Mouse (Mus musculus): ENCODE measurements around the gene Exosc1.

Gene Exosc1

DNA sequence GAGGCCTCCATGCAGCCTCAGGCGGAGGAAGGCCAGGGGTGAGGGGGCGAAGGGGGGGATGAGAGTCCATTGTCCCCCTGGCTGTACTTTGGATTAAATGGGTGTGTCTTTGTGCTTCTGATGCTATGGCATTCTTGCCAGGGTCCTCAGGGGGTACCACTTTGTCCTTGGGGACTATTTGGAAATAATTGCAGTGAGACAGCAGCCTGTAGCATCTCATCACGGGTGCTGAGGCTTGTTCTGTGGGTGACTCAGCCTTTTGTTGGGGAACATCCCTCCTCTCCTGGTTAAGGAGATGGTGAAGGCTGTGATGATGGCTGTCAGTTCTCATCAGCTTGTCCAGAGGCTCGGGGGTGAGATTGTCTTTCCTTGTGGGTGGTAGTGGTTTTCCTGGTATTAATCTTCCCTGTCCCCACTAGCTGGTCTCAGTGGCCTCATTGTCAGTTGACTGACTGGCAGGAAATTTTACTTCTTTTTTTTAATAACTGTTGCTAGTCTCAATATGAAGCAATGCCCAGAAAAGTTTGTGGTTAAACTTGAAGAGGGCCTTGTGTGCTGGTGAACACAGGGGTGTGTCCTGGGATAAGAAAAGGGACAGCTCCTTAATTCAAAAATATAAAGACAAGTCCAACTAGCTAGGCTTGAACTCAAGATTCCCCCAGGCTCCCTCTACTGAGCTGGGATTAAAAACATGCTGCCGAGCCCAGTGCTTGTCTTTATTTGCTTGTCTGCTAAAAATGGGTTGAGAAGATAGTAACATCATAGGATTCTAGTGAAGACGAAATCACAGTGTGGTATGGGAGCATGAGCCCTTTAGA lies 19.2 kb downstream of the Exosc1 start:
- no peak for DNase-seq

DNA sequence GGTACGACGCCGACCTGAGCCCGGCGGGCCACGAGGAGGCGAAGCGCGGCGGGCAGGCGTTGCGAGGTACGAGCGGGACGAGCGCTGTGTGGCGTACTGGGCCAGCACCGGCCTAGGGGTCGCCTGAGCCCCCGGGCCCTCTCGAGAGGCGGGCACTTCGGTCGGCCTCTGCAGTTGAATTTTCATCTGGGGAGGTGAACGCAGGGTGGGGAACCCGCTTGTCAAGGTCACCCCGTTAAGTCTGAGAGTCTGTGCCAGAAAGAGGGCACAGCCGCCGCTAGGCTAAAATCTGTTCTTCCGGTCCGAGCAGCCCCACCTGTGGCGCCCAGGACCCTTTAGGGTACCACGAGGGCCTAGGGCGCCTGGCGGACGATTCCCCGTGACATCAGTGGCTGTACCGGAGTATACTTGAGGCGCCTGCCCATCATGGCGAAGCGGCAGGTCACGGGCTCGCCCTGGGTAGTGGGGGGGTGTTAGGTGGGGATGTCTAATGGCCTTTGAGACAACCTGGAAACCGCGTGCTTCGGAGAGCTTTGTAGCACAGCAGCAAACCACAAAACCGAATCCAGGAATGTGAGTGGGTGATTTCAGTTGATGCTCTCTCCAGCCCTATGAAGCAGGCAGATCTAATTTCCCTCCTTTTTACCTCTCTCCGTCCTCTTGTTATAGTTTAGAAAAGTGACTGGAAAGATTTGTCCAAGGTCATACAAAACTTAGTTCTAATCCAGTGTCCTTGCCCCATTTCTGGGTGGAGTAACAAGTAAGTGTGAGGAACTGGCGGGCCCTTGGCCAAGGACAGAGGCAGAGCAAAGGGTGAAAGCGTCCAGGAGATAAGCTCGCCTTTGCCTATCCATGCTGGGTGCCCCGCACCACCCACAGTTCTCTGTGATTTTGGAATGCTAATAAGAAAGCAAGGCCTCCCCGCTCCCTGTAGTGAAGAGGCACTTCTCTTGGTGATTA lies 20.8 kb downstream of the Exosc1 start:
- peak; percentile 32 for DNase-seq

DNA sequence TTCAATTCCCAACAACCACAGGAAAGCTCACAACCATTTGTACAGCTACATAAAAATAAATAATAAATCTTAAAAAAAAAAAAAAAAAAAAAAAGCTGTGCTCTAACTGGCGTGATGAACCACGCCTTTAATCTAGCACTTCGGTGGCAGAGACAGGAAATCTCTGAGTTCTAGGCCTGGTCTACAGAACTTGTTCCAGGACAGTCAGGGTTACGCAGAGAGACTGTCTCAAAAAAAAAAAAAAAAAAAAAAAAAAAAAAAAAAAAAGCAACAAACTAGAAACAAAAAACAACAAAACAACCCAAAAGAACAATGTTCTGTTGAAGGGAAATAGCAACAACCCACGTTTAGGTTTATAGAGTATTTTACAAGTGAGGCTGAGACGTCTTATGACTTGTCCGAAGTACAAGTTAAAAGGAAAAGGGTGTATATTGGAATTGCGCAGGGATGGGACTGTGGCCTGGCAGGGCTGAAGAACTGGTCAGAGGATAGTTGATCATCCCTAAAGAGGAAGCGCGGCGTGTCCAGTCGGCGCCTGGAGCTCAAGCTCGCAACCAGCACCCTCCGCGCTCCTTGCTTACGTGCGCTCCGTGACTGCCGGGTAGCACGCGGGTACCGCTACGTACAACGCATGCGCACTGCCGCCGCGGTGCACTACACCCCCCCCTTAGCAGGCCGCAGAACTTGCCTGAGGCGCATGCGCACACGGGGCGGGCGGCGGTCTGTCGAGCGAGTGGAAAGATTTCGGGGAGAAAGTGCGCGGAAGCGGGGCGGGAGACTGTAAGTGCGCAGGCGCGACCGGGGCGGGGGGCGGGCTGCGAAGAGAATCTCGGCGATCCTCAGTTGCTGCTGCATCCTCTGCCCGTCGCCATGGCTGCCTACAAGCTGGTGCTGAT lies 21.8 kb downstream of the Exosc1 start, which contains the start of gene Pgam1:
Pgam1 (plus strand) TSS at position 746 of the 896 bp plus-strand sequence.
- peak; percentile 99 for DNase-seq

DNA sequence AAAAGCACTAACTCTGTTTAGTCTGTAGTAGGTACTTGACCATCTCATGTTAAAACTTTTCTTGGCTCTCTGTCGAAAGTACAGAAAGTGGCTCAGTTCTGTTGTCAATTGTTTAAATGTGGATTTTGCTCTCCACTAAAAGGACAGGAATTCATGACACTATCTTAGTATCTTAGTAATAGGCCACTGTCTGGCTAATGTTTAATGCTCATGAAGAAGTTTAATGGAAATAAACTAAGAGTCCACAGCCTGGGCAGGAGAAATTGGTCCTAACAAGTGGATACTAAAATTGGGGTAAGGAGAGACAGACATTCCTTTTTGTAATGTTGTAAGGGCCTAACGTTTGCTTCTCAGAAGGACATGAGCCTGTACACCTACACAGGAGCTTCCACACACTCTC lies 22.8 kb downstream of the Exosc1 start:
- no peak for DNase-seq

DNA sequence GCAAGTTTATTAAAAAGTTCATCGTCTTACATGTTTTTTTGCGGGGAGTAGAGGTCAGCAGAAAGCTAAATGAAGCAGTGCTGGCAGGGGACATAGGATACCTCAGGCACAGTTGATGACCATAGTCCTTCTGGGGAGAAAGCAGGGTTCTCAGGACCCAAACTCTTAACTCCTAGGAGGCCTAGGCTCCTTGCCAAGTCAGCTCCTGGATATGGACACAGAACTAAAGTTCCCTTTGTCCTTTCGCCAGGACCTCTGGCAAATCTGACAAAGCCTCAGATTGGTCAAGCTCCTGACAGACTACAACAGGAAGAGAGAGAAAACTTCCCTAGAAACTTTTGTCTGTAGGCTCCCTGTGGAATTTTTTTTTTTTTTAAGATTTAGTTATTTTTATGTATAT lies 24.5 kb downstream of the Exosc1 start:
- no peak for DNase-seq

DNA sequence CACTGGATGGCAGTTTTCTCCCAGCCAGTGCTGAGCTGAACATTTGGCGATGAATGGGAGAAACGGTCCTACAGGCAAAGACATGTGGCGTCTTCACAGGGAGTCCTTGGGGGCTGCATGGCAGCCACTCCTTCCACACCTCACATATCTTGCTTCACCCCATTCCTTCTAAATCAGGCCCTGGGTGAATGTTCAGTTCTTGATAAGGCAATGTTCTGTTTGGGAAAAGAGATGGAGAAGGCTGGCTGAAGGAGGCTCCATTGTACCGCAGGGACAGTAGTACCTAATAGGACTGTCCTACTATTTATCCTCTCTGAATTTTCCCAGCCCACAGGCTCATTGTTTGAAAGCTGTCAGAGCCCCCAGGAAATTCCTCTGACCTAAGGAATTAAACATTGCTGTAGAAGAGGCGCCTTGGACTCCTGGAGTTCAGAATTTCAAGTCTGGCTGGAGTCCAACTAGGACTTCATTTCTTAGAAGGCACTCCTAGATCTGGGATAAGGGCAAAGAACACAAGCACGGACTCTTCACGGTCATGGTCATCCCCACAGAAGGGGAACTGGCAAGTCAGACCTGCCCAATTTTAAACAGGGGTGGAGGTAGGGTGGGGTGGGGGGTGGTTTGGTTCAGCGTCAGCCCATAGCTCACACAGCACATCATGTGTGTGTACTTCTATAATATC lies 26.0 kb downstream of the Exosc1 start:
- DNase-seq, result no peak

DNA sequence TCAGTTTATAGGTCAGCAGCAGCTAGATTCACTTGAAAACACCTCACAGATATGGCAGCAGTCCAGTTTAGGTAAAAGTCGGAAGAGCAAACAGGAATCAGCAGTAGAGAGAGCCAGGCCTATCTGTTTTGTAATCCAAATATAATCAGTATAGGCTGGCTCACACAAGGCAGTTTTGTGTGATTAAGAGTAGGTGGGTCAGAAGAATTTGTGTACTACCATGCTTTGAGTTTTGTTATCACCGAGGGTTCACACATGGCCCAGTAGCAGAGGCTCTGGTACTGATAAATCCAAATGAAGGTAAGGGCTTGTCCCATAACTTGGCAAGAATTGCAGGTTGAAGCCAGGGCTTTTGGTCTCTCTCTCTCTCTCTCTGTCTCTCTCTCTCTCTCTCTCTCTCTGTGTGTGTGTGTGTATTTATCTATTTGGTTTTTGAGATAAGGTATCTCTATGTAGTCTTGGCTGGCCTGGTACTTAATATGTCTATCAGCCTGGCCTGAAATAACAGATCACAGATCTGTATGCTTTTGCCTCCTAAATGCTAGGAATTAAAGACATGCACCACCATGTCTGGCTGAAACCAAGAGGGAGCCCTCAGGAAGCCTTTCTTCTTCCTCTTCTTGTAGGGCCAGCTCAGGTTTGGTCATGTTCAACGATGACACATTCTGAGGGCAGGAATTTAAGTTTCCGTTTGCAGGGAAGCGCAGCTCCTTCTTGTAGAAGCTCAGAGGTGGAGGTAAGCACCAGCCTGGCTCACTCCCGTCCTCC lies 26.7 kb downstream of the Exosc1 start:
- no peak for DNase-seq

DNA sequence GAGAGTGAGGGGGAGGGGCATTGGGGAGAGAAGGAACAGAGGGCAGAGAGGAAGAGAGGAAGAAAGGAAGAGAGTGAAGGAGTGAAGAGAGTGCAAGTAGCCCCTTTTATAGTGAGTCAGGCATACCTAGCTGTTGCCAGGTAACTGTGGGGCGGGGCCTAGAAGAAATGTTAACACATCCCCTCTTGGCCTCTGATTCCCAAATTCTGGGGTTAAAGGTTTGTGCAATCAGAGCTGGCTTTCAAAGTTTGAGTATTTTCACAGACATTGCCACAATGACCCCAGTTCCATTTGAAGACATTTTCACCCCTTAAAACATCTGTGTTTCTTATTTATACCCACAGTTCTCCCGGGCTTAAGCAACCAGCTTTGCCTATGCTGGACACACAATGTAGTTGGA lies 28.0 kb downstream of the Exosc1 start:
- no peak for DNase-seq

DNA sequence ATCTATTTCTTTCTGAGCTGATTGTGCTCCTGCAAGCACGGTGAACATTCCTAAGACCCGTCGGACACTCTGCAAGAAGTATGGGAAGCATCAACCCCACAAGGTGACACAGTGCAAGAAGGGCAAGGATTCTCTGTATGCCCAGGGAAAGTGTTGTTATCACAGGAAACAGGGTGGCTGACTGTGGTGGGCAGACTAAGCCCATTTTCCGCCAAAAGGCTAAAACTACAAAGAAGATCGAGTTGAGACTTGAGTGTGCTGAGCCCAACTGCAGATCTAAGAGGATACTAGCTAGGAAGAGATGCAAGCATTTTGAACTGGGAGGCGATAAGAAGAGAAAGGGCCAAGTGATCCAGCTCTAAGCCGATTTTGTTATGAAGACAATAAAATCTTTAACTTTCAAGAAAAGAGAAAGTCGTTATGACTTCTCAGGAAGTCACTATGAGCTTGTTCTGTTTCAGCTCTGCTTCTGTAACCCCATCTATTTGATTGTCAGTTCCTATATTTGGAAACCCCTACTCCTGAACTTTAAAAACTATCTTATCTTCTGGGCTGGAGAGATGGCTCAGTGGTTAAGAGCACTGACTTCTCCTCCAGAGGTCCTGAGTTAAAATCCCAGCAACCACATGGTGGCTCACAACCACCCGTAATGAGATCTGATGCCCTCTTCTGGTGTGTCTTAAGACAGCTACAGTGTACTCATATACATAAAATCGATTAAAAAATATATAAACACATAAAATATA lies 30.2 kb downstream of the Exosc1 start:
- no peak for DNase-seq

DNA sequence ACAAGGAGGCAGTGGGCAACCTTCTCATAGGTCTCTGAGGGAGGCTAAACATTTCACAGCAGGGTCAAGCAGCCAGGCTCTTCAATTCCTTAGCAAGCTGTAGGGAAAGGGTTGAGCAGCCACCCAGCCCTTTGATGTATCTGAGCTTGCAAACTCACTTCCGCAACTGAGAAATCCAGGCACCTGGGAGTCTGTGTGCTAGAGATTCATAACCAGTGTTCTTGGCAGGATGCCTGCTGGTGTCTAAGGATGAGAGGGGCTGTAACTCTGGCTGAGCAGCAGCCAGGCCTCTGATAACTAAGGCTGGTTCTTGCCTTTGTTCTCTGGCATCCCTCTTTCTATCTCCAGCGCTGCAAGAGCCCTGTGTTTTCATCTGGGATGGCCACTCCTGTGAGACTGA lies 31.5 kb downstream of the Exosc1 start:
- DNase-seq, result no peak

DNA sequence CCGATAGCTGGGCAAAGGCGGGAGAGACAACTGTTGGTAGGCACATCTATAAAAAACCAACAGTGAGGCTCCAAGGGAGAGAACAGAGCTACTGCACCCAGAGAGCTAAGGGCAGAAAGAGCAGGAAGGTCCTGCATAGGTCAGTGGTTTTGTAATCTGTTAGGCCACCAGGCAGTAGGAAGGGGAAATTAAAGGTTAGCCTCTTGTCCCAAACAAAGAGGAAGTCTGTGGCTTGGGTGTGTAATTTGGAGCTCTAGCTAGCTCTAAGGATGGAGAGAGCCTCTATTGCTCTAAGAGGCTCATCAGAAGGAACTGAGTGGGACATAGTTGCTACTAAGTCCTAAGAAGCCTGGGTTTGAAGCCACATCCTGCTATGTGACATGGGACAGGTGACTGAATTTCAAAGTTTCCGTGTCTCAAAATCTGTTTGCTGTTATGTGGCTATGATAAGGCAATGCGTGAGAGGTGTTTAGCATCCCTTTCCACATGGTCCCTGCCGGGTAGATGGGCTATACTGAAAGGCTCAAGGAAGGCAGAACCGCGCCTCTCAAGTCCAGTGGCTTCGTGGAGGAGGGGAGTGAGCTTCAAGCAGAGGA lies 32.6 kb downstream of the Exosc1 start:
- no peak for DNase-seq

DNA sequence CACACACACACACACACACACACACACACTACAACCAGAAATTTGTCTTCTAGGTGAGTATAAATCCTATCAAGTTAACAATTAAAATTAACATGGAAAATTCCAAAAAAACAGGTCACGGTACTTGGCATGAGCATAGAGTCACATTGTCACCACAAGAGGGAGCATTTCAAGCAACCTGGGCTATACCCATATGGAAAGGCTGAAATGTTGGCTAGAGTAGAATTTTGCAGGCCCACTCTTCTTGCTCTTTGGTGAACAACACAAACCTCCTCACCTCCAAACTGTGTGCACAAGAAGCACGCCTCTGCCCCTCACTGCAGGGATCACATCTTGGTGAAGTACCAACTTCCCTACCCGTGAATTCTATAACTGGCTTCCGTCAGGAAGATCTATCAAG lies 34.4 kb downstream of the Exosc1 start:
- DNase-seq, result no peak

DNA sequence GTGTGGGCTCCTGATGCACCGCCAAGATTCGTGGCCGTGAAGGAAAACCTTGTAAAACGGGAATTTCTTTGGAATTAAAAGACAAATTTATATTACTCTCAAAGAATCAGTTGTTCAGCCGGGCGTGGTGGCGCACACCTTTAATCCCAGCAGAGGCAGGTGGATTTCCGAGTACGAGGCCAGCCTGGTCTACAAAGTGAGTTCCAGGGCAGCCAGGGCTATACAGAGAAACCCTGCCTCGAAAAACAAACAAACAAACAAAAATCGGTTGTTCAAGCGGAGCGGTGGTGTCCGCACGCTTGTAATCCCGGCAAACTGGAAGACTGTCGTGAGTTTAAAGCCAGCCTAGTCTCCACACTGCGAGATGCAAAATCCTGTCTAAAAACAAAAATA lies 36.9 kb downstream of the Exosc1 start:
- no peak for DNase-seq

DNA sequence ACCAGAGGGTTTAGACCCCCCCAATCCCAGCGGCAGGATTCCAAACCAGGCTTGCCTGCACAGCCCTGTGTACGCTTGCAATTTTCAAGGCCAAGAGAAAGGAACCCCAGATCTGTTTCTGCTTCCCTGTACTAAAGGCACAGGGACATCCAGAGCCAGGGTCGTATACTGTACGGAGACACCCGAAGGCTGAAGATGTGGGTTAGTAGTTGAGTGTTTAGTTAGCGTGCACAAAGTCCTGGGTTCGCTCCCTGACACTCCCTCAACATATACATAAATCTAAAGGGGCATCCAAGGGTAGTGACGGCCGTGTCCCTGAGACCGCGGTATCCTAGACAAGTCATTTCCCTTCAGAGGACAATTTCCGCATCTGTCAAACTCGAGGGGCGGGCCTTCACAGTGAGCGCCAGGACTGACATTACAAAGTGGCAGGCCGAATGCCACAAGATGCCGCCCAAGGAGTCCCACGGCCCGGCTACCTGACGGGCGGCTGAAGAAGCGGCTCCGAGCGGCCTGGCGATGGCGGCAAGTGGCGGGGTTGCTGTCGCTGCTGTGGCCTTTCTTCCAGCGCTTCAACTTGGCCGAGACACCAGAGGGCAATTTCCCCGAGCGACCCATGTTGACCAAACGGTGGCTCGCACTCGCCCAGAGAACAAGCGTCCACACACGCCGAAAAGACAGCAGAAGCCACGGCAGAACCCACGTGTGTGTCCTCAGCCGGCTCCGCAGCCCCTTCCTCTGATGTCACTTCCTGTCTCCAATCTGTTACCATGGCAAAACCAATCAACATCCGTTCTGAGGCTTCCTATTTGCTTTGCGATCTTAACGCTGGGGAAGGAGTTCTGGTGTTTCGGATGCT lies 37.5 kb downstream of the Exosc1 start, which contains the start of gene Rrp12:
Rrp12 (minus strand) TSS at position 714 of the 859 bp plus-strand sequence.
- peak; percentile 71 for DNase-seq

DNA sequence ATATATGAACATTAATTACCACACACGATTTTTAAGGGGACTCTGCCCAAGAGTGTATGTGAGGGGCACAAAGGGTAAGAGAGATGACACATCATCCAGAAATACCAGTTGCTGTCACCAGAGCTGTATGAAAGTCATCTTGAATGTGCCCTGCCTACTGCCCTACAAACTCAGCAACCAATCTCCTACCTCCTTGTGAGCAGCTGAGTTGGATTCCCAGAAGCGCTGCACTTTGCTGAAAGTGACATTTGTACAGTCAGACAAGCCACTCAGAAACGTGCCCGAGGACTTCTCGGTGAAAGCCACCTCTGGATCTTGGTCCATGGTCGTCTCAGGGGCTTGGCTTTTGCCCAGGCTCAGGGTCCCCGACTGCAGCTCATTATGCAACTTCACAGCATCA lies 38.3 kb downstream of the Exosc1 start:
- DNase-seq, result no peak

DNA sequence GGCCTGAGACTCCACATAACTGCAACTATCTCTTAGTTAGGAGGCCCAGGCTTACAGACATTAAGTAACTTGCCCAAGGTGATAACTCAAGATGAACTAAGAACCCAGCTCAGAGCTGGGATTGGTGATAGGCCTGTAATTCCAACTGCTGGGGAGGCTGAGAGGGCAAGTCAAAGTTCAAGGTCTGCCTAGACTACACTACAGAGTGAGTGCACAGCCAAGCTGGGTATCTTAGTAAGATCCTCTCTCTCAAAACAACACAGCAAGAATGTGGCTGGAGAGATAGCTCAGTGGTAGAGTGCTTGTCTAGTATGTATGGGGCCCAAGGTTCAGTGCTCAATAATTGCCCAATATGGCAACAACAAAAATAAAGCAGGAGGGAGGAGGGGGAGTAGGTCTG lies 45.0 kb downstream of the Exosc1 start:
- DNase-seq, result no peak

DNA sequence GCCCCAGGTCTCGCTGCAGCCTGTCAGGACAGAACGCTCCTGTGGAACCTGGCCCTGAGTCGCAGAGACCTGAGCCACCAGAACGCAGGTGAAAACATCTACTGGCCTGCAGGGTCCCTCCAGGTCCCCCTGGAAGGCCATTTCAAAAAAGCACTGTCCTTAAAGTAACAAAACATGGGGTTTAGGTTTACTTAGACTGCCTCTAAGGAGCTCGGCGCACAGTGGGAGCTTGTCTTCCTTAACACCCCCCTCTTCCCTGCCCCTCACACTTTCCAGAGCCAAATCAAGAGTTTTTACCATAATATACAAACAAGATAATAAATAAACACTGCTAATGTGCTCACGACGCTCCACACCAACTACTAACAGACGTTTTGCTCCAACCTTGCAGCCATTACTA lies 49.3 kb downstream of the Exosc1 start:
- no peak for DNase-seq

DNA sequence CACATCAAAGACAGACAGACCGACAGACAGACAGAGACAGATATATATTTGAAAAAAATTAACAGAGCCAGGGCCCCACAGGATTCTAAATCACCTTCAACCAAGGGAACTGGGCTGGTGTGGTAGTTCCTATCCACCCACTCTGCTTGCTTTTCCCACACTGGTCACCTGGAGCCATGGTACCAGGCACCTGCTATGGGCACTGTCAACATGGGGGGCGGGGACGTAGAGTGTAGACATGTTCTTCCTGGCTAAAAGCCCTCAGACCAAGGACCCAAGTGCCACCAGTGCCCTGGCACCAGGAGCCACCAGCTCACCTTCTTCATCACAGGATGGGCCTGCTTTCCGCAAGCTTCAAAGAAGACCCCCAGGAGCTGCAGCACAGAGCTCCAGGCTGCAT lies 51.4 kb downstream of the Exosc1 start:
- no peak for DNase-seq

DNA sequence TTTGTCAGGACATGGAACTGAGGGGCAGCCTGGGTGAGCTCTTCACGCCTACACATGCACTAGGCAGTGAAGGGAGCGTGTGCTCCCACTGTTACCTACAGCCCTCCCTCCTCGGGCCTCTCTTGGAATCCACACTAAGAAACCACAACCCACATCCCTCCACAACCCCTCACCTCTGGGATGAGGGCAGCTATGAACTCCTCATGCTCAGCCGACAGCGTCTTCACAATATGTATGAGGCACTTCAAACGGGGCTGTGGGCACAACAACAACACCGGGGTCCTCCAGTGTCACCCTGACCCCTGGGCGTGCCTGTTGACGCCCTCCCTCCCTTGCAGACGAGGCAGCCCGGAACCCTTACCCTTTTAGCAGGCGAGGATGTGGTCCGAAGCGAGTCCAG lies 58.9 kb downstream of the Exosc1 start:
- DNase-seq, result no peak
